Mouse (Mus musculus) gastrocnemius, postnatal 36 days (tissue): ENCODE results near the gene Ankrd9. TPM values are rescaled to one million over a fixed set of nuclear protein-coding genes. Genes with fewer than 3 reads are reported as not detected.

ENCODE experiments used
- DNase-seq, 2 experiments: peaks; one replicate each; pipeline ENCODE4 v3.0.0; 2022
- intact Hi-C: fragments of 180-260 bp; cut with DNase I; formaldehyde crosslinking; loops from one replicate; pipeline ENCODE4 v1.15.1; 2025
- long read RNA-seq, 2 experiments: library from polyadenylated mRNA; stranded (forward); transcript quantifications; one replicate each; pipeline ENCODE4 v2.0.0; 2021
- total RNA-seq, 2 experiments: library from RNA; stranded (reverse); gene quantifications; 2 replicates each; pipeline ENCODE4 v1.2.3; 2021

Gene Ankrd9
- 100 to 1,000 TPM; 161 to 219 TPM for total RNA-seq
- long read RNA-seq, experiment 1, transcript Ankrd9-202 (3 exons, 2,577 nt), result minor isoform, 55 of 246 reads
- long read RNA-seq, experiment 1, transcript Ankrd9-201 (3 exons, 1,706 nt), result minor isoform, 18 of 246 reads
- long read RNA-seq, experiment 1, transcript Ankrd9-207 (2 exons, 1,431 nt), result minor isoform, 13 of 246 reads
- long read RNA-seq, experiment 1, transcript Ankrd9-203 (4 exons, 1,563 nt), result major isoform, 69 of 246 reads
- long read RNA-seq, experiment 1, partial matches to known transcripts, result 24 of 246 reads
- long read RNA-seq, experiment 1, other reads (novel, unspliced or antisense), result 65 of 246 reads
- long read RNA-seq, experiment 2, transcript Ankrd9-201 (3 exons, 1,706 nt), result minor isoform, 23 of 249 reads
- long read RNA-seq, experiment 2, transcript Ankrd9-203 (4 exons, 1,563 nt), result minor isoform, 42 of 249 reads
- long read RNA-seq, experiment 2, transcript Ankrd9-207 (2 exons, 1,431 nt), result minor isoform, 12 of 249 reads
- long read RNA-seq, experiment 2, transcript Ankrd9-202 (3 exons, 2,577 nt), result major isoform, 81 of 249 reads
- long read RNA-seq, experiment 2, partial matches to known transcripts, result 47 of 249 reads
- long read RNA-seq, experiment 2, other reads (novel, unspliced or antisense), result 42 of 249 reads

GRCm38 (mm10) chr12:110978607-110979406, at the start of gene Ankrd9:
TSS of gene Ankrd9 (minus strand) at chr12:110979040.
- DNase-seq, result peak; percentile 97 to 98
- intact Hi-C loops, result no loop called here

- intact Hi-C loops, result no loop called here
- DNase-seq, result no peak
Measured at GRCm38 (mm10) chr12:111021577-111021976, 42.7 kb upstream of the Ankrd9 start.

- intact Hi-C loops, result no loop called here
- no peak for DNase-seq
Measured at GRCm38 (mm10) chr12:111021138-111021537, 42.3 kb upstream of the Ankrd9 start.

- no peak for DNase-seq
- intact Hi-C loops, result no loop called here
Measured at GRCm38 (mm10) chr12:111019086-111019485, 40.2 kb upstream of the Ankrd9 start.

- intact Hi-C loops, result no loop called here
- DNase-seq, result no peak
Measured at GRCm38 (mm10) chr12:111018068-111018467, 39.2 kb upstream of the Ankrd9 start.

GRCm38 (mm10) chr12:111016807-111017206, 38.0 kb upstream of the Ankrd9 start:
- intact Hi-C loops, result no loop called here

GRCm38 (mm10) chr12:111009615-111010257, 30.9 kb upstream of the Ankrd9 start:
- intact Hi-C loops, result no loop called here
- DNase-seq, result no peak

More at GRCm38 (mm10) chr12:111016807-111017206, 38.0 kb upstream of the Ankrd9 start:
- DNase-seq, result no peak

GRCm38 (mm10) chr12:111008500-111009490, 30.0 kb upstream of the Ankrd9 start:
- intact Hi-C loops, result no loop called here
- no peak for DNase-seq

- DNase-seq, result no peak
- intact Hi-C loops, result no loop called here
Measured at GRCm38 (mm10) chr12:111007134-111008103, 28.6 kb upstream of the Ankrd9 start.

GRCm38 (mm10) chr12:111006339-111006738, 27.5 kb upstream of the Ankrd9 start:
- no peak for DNase-seq
- intact Hi-C loops, result no loop called here

- intact Hi-C loops, result no loop called here
- no peak for DNase-seq
Measured at GRCm38 (mm10) chr12:111005803-111006202, 27.0 kb upstream of the Ankrd9 start.

GRCm38 (mm10) chr12:111004142-111004541, 25.3 kb upstream of the Ankrd9 start:
- no peak for DNase-seq
- intact Hi-C loops, result no loop called here

- intact Hi-C loops, result no loop called here
- no peak for DNase-seq
Measured at GRCm38 (mm10) chr12:111000956-111001355, 22.1 kb upstream of the Ankrd9 start.

- no peak for DNase-seq
Measured at GRCm38 (mm10) chr12:110999820-111000219, 21.0 kb upstream of the Ankrd9 start.

GRCm38 (mm10) chr12:110998092-110998491, 19.3 kb upstream of the Ankrd9 start:
- no peak for DNase-seq
- intact Hi-C loops, result no loop called here

More at GRCm38 (mm10) chr12:110999820-111000219, 21.0 kb upstream of the Ankrd9 start:
- intact Hi-C loops, result no loop called here

GRCm38 (mm10) chr12:110994666-110995065, 15.8 kb upstream of the Ankrd9 start:
- intact Hi-C loops, result loop anchor here (5.0 kb wide), 1 partner anchor 107 kb away; the partner anchor contains the start of genes Cinp and Tecpr2
- DNase-seq, result no peak

- no peak for DNase-seq
- intact Hi-C loops, result loop anchor here (5.0 kb wide), 1 partner anchor 106 kb away; the partner anchor contains the start of genes Cinp and Tecpr2
Measured at GRCm38 (mm10) chr12:110993226-110993625, 14.4 kb upstream of the Ankrd9 start.

- intact Hi-C loops, result loop anchor here (1.0 to 5.0 kb wide), 2 partner anchors 56 to 105 kb away; partner anchors contain the start of genes Cinp and Tecpr2
- DNase-seq, result no peak
Measured at GRCm38 (mm10) chr12:110992771-110993170, 13.9 kb upstream of the Ankrd9 start.
